Mouse (Mus musculus): Measurements from ENCODE around the gene Nepn. TPM values are rescaled to one million over a fixed set of nuclear protein-coding genes. Genes with fewer than 3 reads are reported as not detected.

Gene Nepn
- polyA plus RNA-seq, 1 experiment from 2014 or later = not detected

DNA sequence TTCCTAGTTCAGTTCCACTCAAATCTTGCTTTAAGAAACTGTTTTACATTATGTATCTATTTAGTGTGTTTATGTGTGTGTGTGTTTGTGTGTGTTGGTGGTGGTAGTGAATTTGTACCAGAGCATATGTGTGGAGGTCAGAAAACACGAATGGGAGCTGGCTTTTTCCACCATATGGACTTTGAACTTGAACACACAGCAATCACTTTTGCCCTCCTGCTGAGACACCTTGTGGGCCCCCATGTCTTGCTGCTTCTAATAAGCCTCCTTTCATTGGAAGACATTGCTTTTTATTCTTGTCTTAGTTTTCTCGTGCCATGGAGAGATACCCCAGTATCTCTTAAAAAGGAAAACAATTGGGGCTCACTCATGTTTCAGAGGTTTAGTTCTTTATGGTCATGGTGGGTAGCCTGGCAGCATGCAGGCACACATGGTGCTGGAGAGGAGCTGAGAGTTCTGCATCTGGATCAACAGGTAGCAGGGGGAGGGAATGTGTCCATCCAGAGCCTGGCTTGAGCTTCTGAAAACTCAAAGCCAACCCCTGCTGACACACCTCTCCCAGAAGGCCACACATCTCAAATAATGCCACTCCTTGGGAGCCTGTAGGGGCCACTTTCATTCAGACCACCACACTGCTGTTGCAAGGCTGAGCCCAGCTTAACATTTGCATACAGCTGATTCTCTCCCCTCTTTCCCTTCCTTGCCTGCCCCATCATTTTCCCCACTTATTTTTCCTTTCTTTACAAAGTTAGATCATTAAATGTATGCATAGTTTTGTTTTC is 39.1 kb downstream of the Nepn start:
- Histone ChIP-seq H3K9me3 (ENCODE audit: control insufficient read depth, low read length) (no peaks in the 10 kb centered on the region), H3K4me1 (ENCODE audit: control insufficient read depth, insufficient read depth, low read length) (no peaks in the 10 kb centered on the region), H3K27ac (ENCODE audit: low read depth, low read length) (no peak overlapping the region), H3K9ac (ENCODE audit: low read depth, low read length) (no peak overlapping the region), H3K4me3 (ENCODE audit: low read length) (no peak overlapping the region), H3K4me2 (replicated peaks; ENCODE audit: low read depth, low read length) (no peak overlapping the region), H3K36me3 (ENCODE audit: control insufficient read depth, insufficient read depth, low read length) (peaks cover 12% of the 10 kb centered on the region), H3K27me3 (ENCODE audit: control insufficient read depth, insufficient read depth, low read length) (no peaks in the 10 kb centered on the region)
- no peak for ATAC-seq (ENCODE audit: low FRiP score, low TSS enrichment)
- 53% methylated on average over 2 of the region's 2 CpGs for WGBS

DNA sequence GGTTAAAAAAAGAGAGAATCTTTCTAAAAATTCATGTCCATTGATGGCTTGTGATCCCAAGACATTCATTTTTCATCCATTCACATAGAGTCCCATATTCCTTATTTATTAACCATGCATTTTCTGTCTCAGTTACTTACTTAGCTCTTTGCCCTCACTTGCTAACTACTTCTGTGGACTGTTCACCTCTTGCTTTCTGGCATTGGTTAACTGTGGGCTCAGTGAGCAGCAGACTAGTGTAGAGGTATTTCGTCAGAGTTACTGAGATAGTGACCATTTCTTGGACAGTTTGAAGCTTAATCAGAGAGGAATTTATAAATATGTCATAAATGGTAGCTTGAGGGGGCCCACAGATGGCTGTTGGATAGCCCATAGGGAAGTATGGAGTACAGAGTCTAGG is 42.2 kb downstream of the Nepn start:
- no peak overlapping the region for H3K4me2 ChIP-seq (replicated peaks; ENCODE audit: low read depth, low read length)
- H3K27me3 ChIP-seq (ENCODE audit: control insufficient read depth, insufficient read depth, low read length) = no peaks in the 10 kb centered on the region
- H3K36me3 ChIP-seq (ENCODE audit: control insufficient read depth, insufficient read depth, low read length) = peaks cover 38% of the 10 kb centered on the region
- no peak for ATAC-seq (ENCODE audit: low FRiP score, low TSS enrichment)
- WGBS = 87% methylated on average over 1 of the region's 1 CpGs
- H3K27ac ChIP-seq (ENCODE audit: low read depth, low read length) = no peak overlapping the region
- no peaks in the 10 kb centered on the region for H3K9me3 ChIP-seq (ENCODE audit: control insufficient read depth, low read length)
- no peaks in the 10 kb centered on the region for H3K4me1 ChIP-seq (ENCODE audit: control insufficient read depth, insufficient read depth, low read length)
- no peak overlapping the region for H3K9ac ChIP-seq (ENCODE audit: low read depth, low read length)
- no peak overlapping the region for H3K4me3 ChIP-seq (ENCODE audit: low read length)

DNA sequence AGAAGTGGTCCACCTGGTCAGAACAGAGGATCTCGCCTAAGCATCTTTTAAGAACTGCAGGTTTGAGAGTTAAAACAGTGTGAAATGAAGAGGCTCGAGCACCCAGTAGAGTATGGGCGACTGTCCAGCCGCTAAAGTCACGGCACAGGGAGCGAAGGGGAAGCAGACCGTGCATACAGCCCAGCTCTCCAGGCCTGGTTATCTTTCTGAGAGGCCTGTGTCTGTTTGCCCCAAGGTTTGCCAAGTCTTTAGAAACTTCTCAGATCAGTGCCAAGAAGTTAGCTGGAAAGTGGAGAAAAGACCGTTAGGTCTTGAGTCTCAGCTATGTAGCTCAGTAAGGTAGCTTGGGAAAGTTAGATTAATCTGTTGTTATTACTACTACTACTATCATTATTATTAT is 46.1 kb downstream of the Nepn start:
- Histone ChIP-seq H3K27me3 (ENCODE audit: control insufficient read depth, insufficient read depth, low read length) (no peaks in the 10 kb centered on the region), H3K4me3 (ENCODE audit: low read length) (no peak overlapping the region), H3K9me3 (ENCODE audit: control insufficient read depth, low read length) (no peaks in the 10 kb centered on the region), H3K27ac (ENCODE audit: low read depth, low read length) (no peak overlapping the region), H3K4me2 (replicated peaks; ENCODE audit: low read depth, low read length) (no peak overlapping the region), H3K36me3 (ENCODE audit: control insufficient read depth, insufficient read depth, low read length) (peaks cover 64% of the 10 kb centered on the region), H3K4me1 (ENCODE audit: control insufficient read depth, insufficient read depth, low read length) (no peaks in the 10 kb centered on the region), H3K9ac (ENCODE audit: low read depth, low read length) (no peak overlapping the region)
- WGBS = 96% methylated on average over 8 of the region's 8 CpGs
- ATAC-seq (ENCODE audit: low FRiP score, low TSS enrichment) = no peak

Other genes starting within 250 kb of the Nepn start
- gene Ros1, start 193.7 kb upstream of the Nepn start, polyA plus RNA-seq (2014; fragmentation: Nextera tagmentation; extraction: Ambion mirVana) = 3.7 and 4.9 TPM in 2 replicates
- 18.9 and 26.5 TPM in 2 replicates for gene Dcbld1, start 155.4 kb upstream of the Nepn start, polyA plus RNA-seq (2014; fragmentation: Nextera tagmentation; extraction: Ambion mirVana)
- gene Gm26741, start 30.2 kb upstream of the Nepn start, polyA plus RNA-seq (2014; fragmentation: Nextera tagmentation; extraction: Ambion mirVana) = not detected in 2 replicates
- 10.4 and 19.0 TPM in 2 replicates for gene Gopc, start 6.8 kb upstream of the Nepn start, polyA plus RNA-seq (2014; fragmentation: Nextera tagmentation; extraction: Ambion mirVana)
- 17.2 and 18.5 TPM in 2 replicates for gene Nus1, start 28.6 kb downstream of the Nepn start, polyA plus RNA-seq (2014; fragmentation: Nextera tagmentation; extraction: Ambion mirVana)